Comparison of ENCODE assay signal across 13 mouse cellular contexts in genomic region chr14:9555807-9556206, GRCm38 (mm10).
DNase-seq lines count a peak whose midpoint lies in the region; ATAC-seq and TF ChIP-seq lines count a peak whose summit lies in the region.
"Had no signal": no experiment of that assay in that cellular context is flagged by ENCODE, and none has a peak within 500 bp of the region (broad histone marks: within the 10 kb centered on the region; RNA-seq: fewer than 3 reads in every experiment).

No protein-coding gene starts in this region.

- no peak overlapping the region for H3K27ac ChIP-seq in kidney, postnatal 0 days
- H3K27ac ChIP-seq in kidney, adult 2 months (ENCODE audit: insufficient read depth, low read depth, low read length), result no peak overlapping the region
- H3K27ac ChIP-seq in CH12.LX (ENCODE audit: insufficient read depth, low read depth), result no peak overlapping the region
- H3K27ac ChIP-seq in forebrain, embryonic 13.5 days, result no peak overlapping the region
- H3K27ac ChIP-seq: left cerebral cortex, adult 2 months had no signal

- H3K4me3 ChIP-seq in kidney, postnatal 0 days (replicated peaks; ENCODE audit: low read depth, low read length), result no peak overlapping the region
- no peak overlapping the region for H3K4me3 ChIP-seq in kidney, adult 2 months (ENCODE audit: insufficient read depth, low read depth, low read length)
- H3K4me3 ChIP-seq in CH12.LX (replicated peaks in 1 of 3; ENCODE audit: low read depth in 2 of 3, low read length in 2 of 3, poor library complexity in 1 of 3), result no peak overlapping the region
- H3K4me3 ChIP-seq in forebrain, embryonic 13.5 days, result no peak overlapping the region
- H3K4me3 ChIP-seq: erythroblast, embryonic 14.5 days; left cerebral cortex, adult 2 months had no signal

- no peak for TF ChIP-seq RAD21 in CH12.LX (IDR thresholded peaks at IDR 0.05; ENCODE audit: low read depth, low read length)

- H3K27me3 ChIP-seq in kidney, postnatal 0 days (ENCODE audit: insufficient read depth, low read length), result no peaks in the 10 kb centered on the region
- no peaks in the 10 kb centered on the region for H3K27me3 ChIP-seq in kidney, adult 2 months (replicated peaks; ENCODE audit: control insufficient read depth, insufficient read depth, low read length)
- no peaks in the 10 kb centered on the region for H3K27me3 ChIP-seq in CH12.LX (replicated peaks)
- no peaks in the 10 kb centered on the region for H3K27me3 ChIP-seq in forebrain, embryonic 13.5 days

- DNase-seq in cerebellum, postnatal 14 days, result peak; percentile 2
- no peak for DNase-seq in cerebellum, postnatal 4 days (ENCODE audit: low spot score in 2 of 2)
- peak; percentile 15 for DNase-seq in kidney, postnatal 0 days (ENCODE audit: low spot score)
- DNase-seq in kidney, adult 2 months, result no peak
- peak; percentile 33 for DNase-seq in CH12.LX (ENCODE audit: extremely low read depth)
- DNase-seq in B cell, adult 2 months, result no peak
- DNase-seq in cerebellum, adult 8-10 months, result no peak
- DNase-seq: kidney, adult 11 months had no signal

- H3K36me3 ChIP-seq in kidney, postnatal 0 days (ENCODE audit: insufficient read depth, low read length), result no peaks in the 10 kb centered on the region
- no peaks in the 10 kb centered on the region for H3K36me3 ChIP-seq in kidney, adult 2 months (ENCODE audit: control insufficient read depth, insufficient read depth, low read length)
- no peaks in the 10 kb centered on the region for H3K36me3 ChIP-seq in CH12.LX (replicated peaks in 1 of 2; ENCODE audit: control insufficient read depth in 1 of 2, insufficient read depth in 1 of 2, low read length in 1 of 2)
- H3K36me3 ChIP-seq in forebrain, embryonic 13.5 days (ENCODE audit: poor library complexity, severe bottlenecking), result no peaks in the 10 kb centered on the region
- H3K36me3 ChIP-seq: G1E had no signal

- no peak overlapping the region for H3K4me2 ChIP-seq in kidney, postnatal 0 days (ENCODE audit: low read length)
- no peak overlapping the region for H3K4me2 ChIP-seq in CH12.LX (ENCODE audit: insufficient read depth, low read depth, poor library complexity, severe bottlenecking)
- no peak overlapping the region for H3K4me2 ChIP-seq in forebrain, embryonic 13.5 days

- H3K79me2 ChIP-seq in CH12.LX (replicated peaks; ENCODE audit: control insufficient read depth, extremely low read depth, insufficient read depth, poor library complexity, severe bottlenecking), result no peaks in the 10 kb centered on the region

- in situ Hi-C loops in CH12.LX (cut with MboI; ENCODE audit: low pct_ligation_motif_present, low pct_unique_long_range_greater_than_20kb, low sequenced_read_pairs), result no loop called here

- no peak for TF ChIP-seq EP300 in CH12.LX (IDR thresholded peaks at IDR 0.05; ENCODE audit: low read length)

- no peak overlapping the region for H3K9ac ChIP-seq in kidney, postnatal 0 days (ENCODE audit: low read depth, low read length)
- H3K9ac ChIP-seq in CH12.LX (ENCODE audit: insufficient read depth, low read depth), result no peak overlapping the region
- no peak overlapping the region for H3K9ac ChIP-seq in forebrain, embryonic 13.5 days

- H3K9me3 ChIP-seq in kidney, postnatal 0 days (replicated peaks; ENCODE audit: low read length), result no peaks in the 10 kb centered on the region
- no peaks in the 10 kb centered on the region for H3K9me3 ChIP-seq in CH12.LX (replicated peaks; ENCODE audit: low read length)
- no peaks in the 10 kb centered on the region for H3K9me3 ChIP-seq in forebrain, embryonic 13.5 days (replicated peaks)
- H3K9me3 ChIP-seq: G1E had no signal

- no peak for TF ChIP-seq CTCF in kidney, postnatal 0 days (IDR thresholded peaks at IDR 0.05; ENCODE audit: low read depth)
- no peak for TF ChIP-seq CTCF in kidney, adult 2 months (conservative IDR thresholded peaks at IDR 0.05; ENCODE audit: insufficient read depth, insufficient read length, low read depth, low read length)
- no peak for TF ChIP-seq CTCF in CH12.LX (conservative IDR thresholded peaks at IDR 0.05 in 1 of 2, IDR thresholded peaks at IDR 0.05 in 1 of 2; ENCODE audit: low read depth in 2 of 2, low read length in 2 of 2)

- dilution Hi-C loops in CH12.LX (cut with MboI; ENCODE audit: extremely low pct_ligation_motif_present, extremely low pct_unique_long_range_greater_than_20kb, low sequenced_read_pairs), result no loop called here

- TF ChIP-seq POLR2A in kidney, adult 2 months (IDR thresholded peaks at IDR 0.05; ENCODE audit: low read depth, low read length), result no peak
- TF ChIP-seq POLR2A in CH12.LX (IDR thresholded peaks at IDR 0.05; ENCODE audit: low read depth, low read length), result no peak

- ATAC-seq in kidney, postnatal 0 days (replicated peaks; ENCODE audit: low FRiP score, low read depth), result no peak
- ATAC-seq in forebrain, embryonic 13.5 days, result peak; percentile 68; the same call in 1 of the 2 replicates
- ATAC-seq: midbrain, embryonic 16.5 days had no signal

- H3K4me1 ChIP-seq in kidney, postnatal 0 days (replicated peaks; ENCODE audit: insufficient read depth, low read length), result no peaks in the 10 kb centered on the region
- H3K4me1 ChIP-seq in kidney, adult 2 months (ENCODE audit: control insufficient read depth, insufficient read depth, low read length), result no peaks in the 10 kb centered on the region
- H3K4me1 ChIP-seq in CH12.LX (ENCODE audit: control insufficient read depth in 1 of 2, insufficient read depth in 2 of 2), result peaks cover 0 to 23% of the 10 kb centered on the region in 2 experiments; a peak in 2 of 4 replicates
- H3K4me1 ChIP-seq in forebrain, embryonic 13.5 days, result peaks cover 15% of the 10 kb centered on the region

- 63% methylated on average over 6 of the region's 6 CpGs for WGBS in kidney, postnatal 0 days
- 63% methylated on average over 6 of the region's 6 CpGs for WGBS in kidney, adult 2 months
- WGBS in forebrain, embryonic 13.5 days, result 29% methylated on average over 6 of the region's 6 CpGs

TF ChIP-seq in CH12.LX, 34 proteins besides CTCF, POLR2A, EP300 and RAD21:
- no peak for TF ChIP-seq USF2 (conservative IDR thresholded peaks at IDR 0.05; ENCODE audit: low read depth, low read length)
- no peak for TF ChIP-seq KAT2A (IDR thresholded peaks at IDR 0.05; ENCODE audit: insufficient replicate concordance, low read length)
- no peak for TF ChIP-seq MAZ (IDR thresholded peaks at IDR 0.05; ENCODE audit: low read depth, low read length)
- TF ChIP-seq MAFK (IDR thresholded peaks at IDR 0.05; ENCODE audit: insufficient replicate concordance, low read length), result no peak
- TF ChIP-seq UBTF (IDR thresholded peaks at IDR 0.05; ENCODE audit: low read depth, low read length), result no peak
- no peak for TF ChIP-seq POLR2AphosphoS2 (IDR thresholded peaks at IDR 0.05; ENCODE audit: low read depth, low read length)
- TF ChIP-seq CHD1 (IDR thresholded peaks at IDR 0.05; ENCODE audit: low read depth, low read length), result no peak
- TF ChIP-seq USF1 (IDR thresholded peaks at IDR 0.05; ENCODE audit: low read depth, low read length), result no peak
- no peak for TF ChIP-seq CHD2 (IDR thresholded peaks at IDR 0.05; ENCODE audit: low read length)
- TF ChIP-seq SIN3A (IDR thresholded peaks at IDR 0.05; ENCODE audit: low read length), result no peak
- TF ChIP-seq MEF2A (IDR thresholded peaks at IDR 0.05; ENCODE audit: borderline replicate concordance, low read depth, low read length), result no peak
- no peak for TF ChIP-seq JUN (IDR thresholded peaks at IDR 0.05; ENCODE audit: insufficient read depth, low read depth, low read length)
- TF ChIP-seq PAX5 (IDR thresholded peaks at IDR 0.05; ENCODE audit: low read length), result no peak

Comparison
In these comparisons a context has a peak if more than half of its experiments do, and no peak if none do; other contexts are left out.
1. DNase-seq: peak in cerebellum, postnatal 14 days (2 of 2), kidney, postnatal 0 days (single experiment) and CH12.LX (single experiment); none in cerebellum, postnatal 4 days (0 of 2), kidney, adult 2 months (single experiment), B cell, adult 2 months (0 of 2) and cerebellum, adult 8-10 months (single experiment).